26 mouse cellular contexts compared by ENCODE assay signal in the genomic region with DNA sequence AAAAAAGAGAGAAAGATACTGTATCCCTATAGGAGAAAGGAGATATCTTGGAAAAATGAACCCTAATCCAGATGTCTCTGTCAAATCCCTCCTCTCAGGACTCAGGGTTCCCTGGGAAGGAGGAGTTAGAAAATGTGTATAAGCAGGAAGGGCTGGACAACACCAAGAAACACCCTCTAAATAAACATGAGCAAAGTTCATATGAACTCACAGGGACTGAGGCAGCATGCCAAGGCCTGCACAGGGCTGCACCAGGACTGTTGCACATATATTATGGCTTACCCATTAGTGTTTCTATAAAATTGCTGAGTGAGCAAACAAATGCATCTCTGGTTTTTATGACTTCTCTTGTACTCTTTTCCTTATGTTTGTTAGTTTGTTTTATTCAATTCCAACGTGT.
DNase-seq lines count a peak whose midpoint lies in the region; ATAC-seq and TF ChIP-seq lines count a peak whose summit lies in the region.
"Had no signal": no experiment of that assay in that cellular context is flagged by ENCODE, and none has a peak within 500 bp of the region (broad histone marks: within the 10 kb centered on the region; RNA-seq: fewer than 3 reads in every experiment).

No protein-coding gene starts in this region.

- 27% methylated on average over 1 of the region's 1 CpGs for WGBS in lung, embryonic 14.5 days
- 32% methylated on average over 1 of the region's 1 CpGs for WGBS in stomach, embryonic 15.5 days
- WGBS in forebrain, embryonic 11.5 days, result 63% methylated on average over 1 of the region's 1 CpGs

- H3K4me2 ChIP-seq in lung, embryonic 14.5 days, result no peak overlapping the region
- H3K4me2 ChIP-seq in stomach, embryonic 15.5 days, result no peak overlapping the region
- H3K4me2 ChIP-seq in forebrain, embryonic 11.5 days (ENCODE audit: low read depth, low read length, severe bottlenecking), result no peak overlapping the region
- H3K4me2 ChIP-seq: forebrain, embryonic 12.5 days; hindbrain, embryonic 15.5 days; limb, embryonic 12.5 days; liver, embryonic 11.5 days; midbrain, embryonic 12.5 days; neural tube, embryonic 12.5 days had no signal

- H3K4me3 ChIP-seq in lung, embryonic 14.5 days (ENCODE audit: low read depth, low read length), result no peak overlapping the region
- no peak overlapping the region for H3K4me3 ChIP-seq in stomach, embryonic 15.5 days (replicated peaks)
- H3K4me3 ChIP-seq in forebrain, embryonic 11.5 days (ENCODE audit: low read depth, low read length), result no peak overlapping the region
- H3K4me3 ChIP-seq: erythroblast, embryonic 14.5 days; forebrain, embryonic 12.5 days; hindbrain, embryonic 10.5 days; hindbrain, embryonic 15.5 days; limb, embryonic 12.5 days; midbrain, embryonic 12.5 days; myocyte; neural tube, embryonic 12.5 days had no signal

- no peaks in the 10 kb centered on the region for H3K36me3 ChIP-seq in lung, embryonic 14.5 days (ENCODE audit: insufficient read depth)
- H3K36me3 ChIP-seq in stomach, embryonic 15.5 days, result no peaks in the 10 kb centered on the region
- no peaks in the 10 kb centered on the region for H3K36me3 ChIP-seq in forebrain, embryonic 11.5 days (ENCODE audit: control insufficient read depth, insufficient read depth, low read length)
- H3K36me3 ChIP-seq: forebrain, embryonic 12.5 days; hindbrain, embryonic 10.5 days; hindbrain, embryonic 15.5 days; limb, embryonic 12.5 days; midbrain, embryonic 12.5 days; neural tube, embryonic 12.5 days had no signal

- no peak overlapping the region for H3K9ac ChIP-seq in lung, embryonic 14.5 days
- no peak overlapping the region for H3K9ac ChIP-seq in stomach, embryonic 15.5 days
- H3K9ac ChIP-seq in forebrain, embryonic 11.5 days (ENCODE audit: low read length), result no peak overlapping the region
- H3K9ac ChIP-seq: forebrain, embryonic 12.5 days; hindbrain, embryonic 15.5 days; limb, embryonic 12.5 days; liver, postnatal 0 days; midbrain, embryonic 12.5 days; neural tube, embryonic 12.5 days had no signal

- peak; percentile 97 for ATAC-seq in lung, embryonic 14.5 days (ENCODE audit: insufficient read depth)
- peak; percentile 50; the same call in 1 of the 2 replicates for ATAC-seq in stomach, embryonic 15.5 days (ENCODE audit: insufficient read depth, low FRiP score, low read depth)
- no peak for ATAC-seq in forebrain, embryonic 11.5 days (replicated peaks; ENCODE audit: low FRiP score)
- ATAC-seq: liver, postnatal 0 days had no signal

- H3K4me1 ChIP-seq in lung, embryonic 14.5 days (ENCODE audit: insufficient read depth), result no peaks in the 10 kb centered on the region
- H3K4me1 ChIP-seq in stomach, embryonic 15.5 days, result no peaks in the 10 kb centered on the region
- no peaks in the 10 kb centered on the region for H3K4me1 ChIP-seq in forebrain, embryonic 11.5 days (replicated peaks; ENCODE audit: control insufficient read depth, insufficient read depth, low read length)
- H3K4me1 ChIP-seq: forebrain, embryonic 12.5 days; hindbrain, embryonic 10.5 days; hindbrain, embryonic 15.5 days; limb, embryonic 12.5 days; midbrain, embryonic 12.5 days; neural tube, embryonic 12.5 days had no signal

- TF ChIP-seq CTCF in lung, embryonic 14.5 days (IDR thresholded peaks at IDR 0.05; ENCODE audit: low read depth), result no peak

- peak; percentile 82 for DNase-seq in lung, embryonic 14.5 days
- no peak for DNase-seq in lung, postnatal 36 days
- DNase-seq in urinary bladder, postnatal 14 days (ENCODE audit: low spot score), result peak; percentile 19
- DNase-seq in urinary bladder, adult 18-20 months (ENCODE audit: low spot score in 2 of 2), result no peak
- no peak for DNase-seq in forebrain, embryonic 11.5 days (ENCODE audit: low spot score)
- DNase-seq in cerebellum, postnatal 25 days, result no peak
- DNase-seq: adrenal gland, postnatal 25 days; cerebellum, adult 11-12 months; cerebellum, adult 9-11 months; gastrocnemius, postnatal 14 days; heart, postnatal 14 days; kidney, adult 11 months; kidney, postnatal 14 days; liver, postnatal 0 days; right cerebral cortex, postnatal 4 days; thymus, postnatal 14 days had no signal

- no peaks in the 10 kb centered on the region for H3K9me3 ChIP-seq in lung, embryonic 14.5 days (ENCODE audit: low read depth, low read length)
- H3K9me3 ChIP-seq in stomach, embryonic 15.5 days, result no peaks in the 10 kb centered on the region
- no peaks in the 10 kb centered on the region for H3K9me3 ChIP-seq in forebrain, embryonic 11.5 days (ENCODE audit: control insufficient read depth, low read length)
- H3K9me3 ChIP-seq: forebrain, embryonic 12.5 days; hindbrain, embryonic 10.5 days; hindbrain, embryonic 15.5 days; limb, embryonic 12.5 days; midbrain, embryonic 12.5 days; neural tube, embryonic 12.5 days had no signal

- no peak overlapping the region for H3K27ac ChIP-seq in lung, embryonic 14.5 days (ENCODE audit: low read depth)
- no peak overlapping the region for H3K27ac ChIP-seq in stomach, embryonic 15.5 days
- H3K27ac ChIP-seq in forebrain, embryonic 11.5 days (ENCODE audit: low read depth, low read length), result no peak overlapping the region
- H3K27ac ChIP-seq: forebrain, embryonic 12.5 days; hindbrain, embryonic 10.5 days; hindbrain, embryonic 15.5 days; limb, embryonic 12.5 days; midbrain, embryonic 12.5 days; neural tube, embryonic 12.5 days had no signal

- H3K27me3 ChIP-seq in lung, embryonic 14.5 days (ENCODE audit: insufficient read depth, low read length), result no peaks in the 10 kb centered on the region
- H3K27me3 ChIP-seq in stomach, embryonic 15.5 days (replicated peaks), result no peaks in the 10 kb centered on the region
- no peaks in the 10 kb centered on the region for H3K27me3 ChIP-seq in forebrain, embryonic 11.5 days (ENCODE audit: control insufficient read depth, insufficient read depth, low read length)
- H3K27me3 ChIP-seq: forebrain, embryonic 12.5 days; hindbrain, embryonic 15.5 days; limb, embryonic 12.5 days; midbrain, embryonic 12.5 days; neural tube, embryonic 12.5 days had no signal

Comparison
In these comparisons a context has a peak if more than half of its experiments do, and no peak if none do; other contexts are left out.
1. DNase-seq: peak in lung, embryonic 14.5 days (single experiment) and urinary bladder, postnatal 14 days (single experiment); none in lung, postnatal 36 days (single experiment), urinary bladder, adult 18-20 months (0 of 2), forebrain, embryonic 11.5 days (single experiment) and cerebellum, postnatal 25 days (0 of 2).